Mouse (Mus musculus): ENCODE data around the gene Ddx39b.

DNA sequence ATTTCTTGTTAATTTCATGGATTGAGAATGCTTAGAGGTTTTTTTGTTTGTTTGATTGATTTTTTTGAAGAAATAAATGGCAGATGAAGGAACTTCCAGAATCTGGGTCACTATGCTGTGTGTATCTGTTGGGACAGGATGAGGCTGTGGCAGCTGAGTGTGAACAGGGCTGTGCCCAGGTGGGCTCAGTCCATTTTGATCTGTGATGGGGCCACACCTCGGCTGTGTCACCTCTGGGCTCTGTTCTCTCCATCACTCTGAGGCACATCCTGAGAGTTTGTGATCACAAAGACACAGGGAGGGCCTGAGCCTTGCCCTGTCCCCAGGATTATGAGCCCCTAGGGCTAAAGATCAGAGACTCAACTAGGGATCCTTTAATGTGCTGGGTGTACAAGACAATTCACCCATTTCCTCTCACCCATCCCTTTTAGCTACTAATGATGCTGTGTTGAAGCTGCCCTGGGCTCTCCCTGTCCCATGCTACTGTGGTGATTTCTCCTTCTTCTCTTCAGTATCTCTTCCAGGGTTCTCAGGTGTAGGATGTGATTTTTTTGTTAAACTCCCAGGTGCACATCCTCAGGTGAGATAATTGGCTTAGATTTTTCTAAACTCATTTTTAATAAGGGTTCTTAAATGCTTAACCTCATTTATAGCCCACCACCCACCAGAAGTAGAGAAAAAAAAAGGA lies 26.0 kb downstream of the Ddx39b start:
- no peak for TF ChIP-seq TAL1 (IDR thresholded peaks at IDR 0.05; ENCODE audit: low read length)
- TF ChIP-seq GATA1 (IDR thresholded peaks at IDR 0.05; ENCODE audit: low read length) = no peak
